Mouse (Mus musculus) CD8-positive naive resting alpha-beta T cell, adult 57 days (primary cell): Measurements from ENCODE around the gene Rps16. TPM values are rescaled to one million over a fixed set of nuclear protein-coding genes. Genes with fewer than 3 reads are reported as not detected.

Experiments
- total RNA-seq: library from RNA; stranded (reverse); gene quantifications from one replicate; pipeline ENCODE4 v1.2.4, GENCODE M21; 2023

Rps16 gene
- total RNA-seq, result 5,585 TPM

DNA sequence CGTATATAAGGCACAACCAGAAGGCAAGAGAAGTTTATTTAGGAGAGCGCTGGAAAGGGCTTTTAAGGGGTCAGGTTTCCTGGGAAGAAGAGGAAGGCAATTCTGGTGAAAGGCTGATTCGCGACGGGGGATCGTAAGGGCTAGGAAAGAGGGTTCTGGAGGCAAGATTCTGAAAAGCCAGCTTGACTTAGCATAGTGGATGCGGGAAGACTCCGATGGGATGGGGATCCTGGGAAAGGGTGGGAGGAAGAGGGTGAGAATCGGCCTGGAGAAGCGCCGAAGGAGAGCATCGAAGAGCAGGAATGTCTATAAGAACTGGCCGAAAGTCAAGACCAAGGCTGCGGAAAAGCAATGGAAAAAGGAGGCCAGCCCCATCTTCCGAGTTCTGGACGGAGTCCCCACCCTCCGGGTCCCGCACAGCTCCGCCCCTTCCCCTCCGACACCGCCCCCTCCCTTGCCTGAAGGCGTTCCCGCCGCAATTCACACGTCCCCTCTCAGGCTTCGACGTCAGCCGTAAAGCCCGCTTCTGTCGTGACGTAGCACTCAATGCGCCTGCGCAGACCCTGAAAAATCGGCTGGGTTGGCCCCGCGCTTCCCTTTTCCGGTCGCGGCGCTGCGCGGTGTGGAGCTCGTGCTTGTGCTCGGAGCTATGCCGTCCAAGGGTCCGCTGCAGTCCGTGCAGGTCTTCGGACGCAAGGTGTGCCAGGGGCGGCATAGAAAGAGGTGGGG is at the start of gene Rps16:
Gene Rps16, plus strand, starts transcription at position 498 of the 729 bp plus-strand sequence.

GRCm38 (mm10) chr7:28301616-28302433 is 48.6 kb upstream of the Rps16 start, which contains the start of gene Dll3:
Gene Dll3, minus strand, starts transcription at chr7:28302238.

GRCm38 (mm10) chr7:28311926-28312543 is 38.4 kb upstream of the Rps16 start, which contains the start of gene Timm50:
Gene Timm50, minus strand, starts transcription at chr7:28312072.

GRCm38 (mm10) chr7:28338108-28338998 is 12.1 kb upstream of the Rps16 start, which contains the start of gene Supt5:
Gene Supt5, minus strand, starts transcription at chr7:28338746.

DNA sequence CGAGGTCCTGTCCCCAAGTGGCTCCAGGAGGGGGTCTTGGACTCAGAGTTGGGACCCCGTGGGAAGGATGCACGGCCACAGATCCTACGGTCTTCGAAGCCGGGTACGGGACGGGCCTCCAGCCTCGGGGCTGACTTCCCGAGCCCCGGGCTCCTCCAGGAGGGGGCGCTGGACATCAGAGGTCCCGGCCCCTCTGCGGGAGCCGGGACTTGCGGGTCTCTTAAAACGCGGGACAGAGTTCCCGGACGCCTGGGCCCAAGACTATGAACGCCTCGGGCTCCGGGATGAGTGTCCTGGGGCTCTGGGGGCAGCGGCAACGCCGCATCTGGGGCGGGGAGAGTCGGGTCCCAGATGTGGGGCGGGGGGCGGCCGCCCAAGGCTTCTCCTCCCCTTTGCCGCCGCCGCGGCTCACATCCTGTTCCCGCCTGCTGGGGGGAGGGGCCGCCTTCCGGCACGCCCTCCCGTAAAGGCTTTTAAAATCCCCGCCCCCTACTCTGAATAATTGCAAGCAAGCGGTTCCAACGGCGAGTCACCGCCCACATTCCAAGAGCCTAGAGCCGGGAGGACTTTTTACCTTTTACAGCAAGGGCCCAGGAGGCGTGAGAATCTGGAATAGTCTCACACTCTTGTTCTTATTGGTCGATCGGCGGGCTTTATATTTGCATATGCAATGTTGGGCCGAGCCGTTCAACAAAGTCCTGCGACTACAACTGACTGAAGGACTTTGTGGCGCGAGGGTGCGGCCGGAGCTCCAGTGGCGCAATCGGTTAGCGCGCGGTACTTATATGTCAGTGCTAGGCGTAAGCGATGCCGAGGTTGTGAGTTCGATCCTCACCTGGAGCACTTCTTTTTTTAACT is 22.0 kb downstream of the Rps16 start, which contains the start of gene Plekhg2:
Gene Plekhg2, minus strand, starts transcription at position 349 of the 858 bp plus-strand sequence.

GRCm38 (mm10) chr7:28380237-28381016 is 30.0 kb downstream of the Rps16 start, which contains the start of gene Zfp36:
Gene Zfp36, minus strand, starts transcription at chr7:28380253.

GRCm38 (mm10) chr7:28392429-28393271 is 42.2 kb downstream of the Rps16 start, which contains the start of the genes Med29 and Paf1:
Gene Med29, minus strand, starts transcription at chr7:28392708.
Gene Paf1, plus strand, starts transcription at chr7:28392951.

Other genes starting within 250 kb of the Rps16 start
- gene 9530053A07Rik, start 221.2 kb upstream of the Rps16 start, total RNA-seq, result not detected
- gene Fbl, start 180.9 kb upstream of the Rps16 start, total RNA-seq, result 194 TPM
- 16.6 TPM for gene Dyrk1b, start 171.2 kb upstream of the Rps16 start, total RNA-seq
- gene Eid2, start 82.8 kb upstream of the Rps16 start, total RNA-seq, result 10.0 TPM
- 4.3 TPM for gene Eid2b, start 72.9 kb upstream of the Rps16 start, total RNA-seq
- gene Selenov, start 59.5 kb upstream of the Rps16 start, total RNA-seq, result not detected
- not detected for gene Dll3, start 48.4 kb upstream of the Rps16 start, total RNA-seq
- gene Timm50, start 38.6 kb upstream of the Rps16 start, total RNA-seq, result 29.7 TPM
- gene Supt5, start 11.9 kb upstream of the Rps16 start, total RNA-seq, result 160 TPM
- 155 TPM for gene Plekhg2, start 21.9 kb downstream of the Rps16 start, total RNA-seq
- 501 TPM for gene Zfp36, start 29.6 kb downstream of the Rps16 start, total RNA-seq
- gene Med29, start 42.1 kb downstream of the Rps16 start, total RNA-seq, result 15.7 TPM
- gene Paf1, start 42.3 kb downstream of the Rps16 start, total RNA-seq, result 141 TPM
- gene Gmfg, start 86.8 kb downstream of the Rps16 start, total RNA-seq, result 234 TPM
- 2.2 TPM for gene Lrfn1, start 101.3 kb downstream of the Rps16 start, total RNA-seq
- not detected for gene Ifnl2, start 159.8 kb downstream of the Rps16 start, total RNA-seq
- gene Ifnl3, start 172.2 kb downstream of the Rps16 start, total RNA-seq, result not detected
- 1.0 TPM for gene Sycn, start 190.2 kb downstream of the Rps16 start, total RNA-seq
- 0.55 TPM for gene Nccrp1, start 196.6 kb downstream of the Rps16 start, total RNA-seq
- gene Samd4b, start 247.5 kb downstream of the Rps16 start, total RNA-seq, result 36.4 TPM
- gene Pak4, start 247.5 kb downstream of the Rps16 start, total RNA-seq, result 10.5 TPM